ENCODE assay signal across 8 mouse cellular contexts in the genomic region with DNA sequence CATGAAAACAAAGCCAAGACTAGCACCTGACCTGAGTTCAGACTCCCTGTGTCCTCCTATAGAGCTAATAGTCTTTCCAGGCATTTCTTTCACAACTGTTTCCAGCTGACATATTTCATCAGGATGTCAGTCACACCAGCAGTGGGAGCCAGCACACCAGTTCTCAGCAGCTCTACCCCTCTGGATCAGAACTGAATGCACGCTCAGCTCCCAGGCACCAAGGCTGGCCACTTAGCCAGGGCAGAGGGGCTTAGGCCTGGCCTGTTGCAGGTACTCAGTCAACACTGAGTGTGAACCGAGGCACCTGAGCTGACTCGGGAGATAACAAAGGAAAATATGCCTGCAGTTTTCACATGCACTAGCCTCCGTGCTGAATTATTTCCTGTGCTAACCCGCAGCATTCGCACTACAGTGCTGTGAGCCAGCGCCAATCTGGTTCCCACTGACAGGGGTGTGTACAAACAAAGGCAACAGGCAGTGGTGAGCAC.
DNase-seq lines count a peak whose midpoint lies in the region; ATAC-seq lines count a peak whose summit lies in the region.

No protein-coding gene starts in this region.

- peaks cover 86% of the 10 kb centered on the region for H3K4me1 ChIP-seq in hindbrain, embryonic 10.5 days (replicated peaks)
- H3K4me1 ChIP-seq in hindbrain, embryonic 16.5 days (ENCODE audit: control insufficient read depth, insufficient read depth, low read depth, low read length) = peaks cover 33% of the 10 kb centered on the region
- H3K4me1 ChIP-seq in embryonic facial prominence, embryonic 10.5 days = peaks cover 88% of the 10 kb centered on the region
- peaks cover 80% of the 10 kb centered on the region for H3K4me1 ChIP-seq in limb, embryonic 10.5 days

- no peak for ATAC-seq in hindbrain, embryonic 16.5 days

- H3K4me3 ChIP-seq in hindbrain, embryonic 10.5 days = no peak overlapping the region
- no peak overlapping the region for H3K4me3 ChIP-seq in hindbrain, embryonic 16.5 days (ENCODE audit: low read length)
- H3K4me3 ChIP-seq in embryonic facial prominence, embryonic 10.5 days = no peak overlapping the region
- no peak overlapping the region for H3K4me3 ChIP-seq in limb, embryonic 10.5 days

- DNase-seq in hindbrain, embryonic 10.5 days (ENCODE audit: low spot score) = peak; percentile 29
- DNase-seq in 3T3-L1 (ENCODE audit: low read depth, low spot score) = peak; percentile 28
- DNase-seq in embryonic facial prominence, embryonic 10.5 days (ENCODE audit: low spot score) = peak; percentile 25
- DNase-seq in limb, embryonic 10.5 days (ENCODE audit: low spot score) = peak; percentile 43
- no peak for DNase-seq in MN1 (ENCODE audit: low spot score)
- DNase-seq in cerebellum, postnatal 36 days = no peak
- DNase-seq in adrenal gland, adult 18-20 months (ENCODE audit: low spot score in 2 of 2) = no peak

- no peaks in the 10 kb centered on the region for H3K9me3 ChIP-seq in hindbrain, embryonic 10.5 days
- no peaks in the 10 kb centered on the region for H3K9me3 ChIP-seq in hindbrain, embryonic 16.5 days (ENCODE audit: control insufficient read depth, low read length)
- H3K9me3 ChIP-seq in embryonic facial prominence, embryonic 10.5 days = no peaks in the 10 kb centered on the region
- no peaks in the 10 kb centered on the region for H3K9me3 ChIP-seq in limb, embryonic 10.5 days (replicated peaks)

- no peaks in the 10 kb centered on the region for H3K36me3 ChIP-seq in hindbrain, embryonic 10.5 days
- no peaks in the 10 kb centered on the region for H3K36me3 ChIP-seq in hindbrain, embryonic 16.5 days (ENCODE audit: control insufficient read depth, insufficient read depth, low read length)
- no peaks in the 10 kb centered on the region for H3K36me3 ChIP-seq in embryonic facial prominence, embryonic 10.5 days (replicated peaks)
- H3K36me3 ChIP-seq in limb, embryonic 10.5 days = no peaks in the 10 kb centered on the region

- peaks cover 99% of the 10 kb centered on the region for H3K27me3 ChIP-seq in hindbrain, embryonic 10.5 days (ENCODE audit: insufficient read depth, poor library complexity, severe bottlenecking)
- 0 out of 2 replicates have a peak, but pooled peaks cover 2% of the 10 kb centered on the region for H3K27me3 ChIP-seq in hindbrain, embryonic 16.5 days (replicated peaks; ENCODE audit: control insufficient read depth, insufficient read depth, low read length)
- peaks cover 82% of the 10 kb centered on the region for H3K27me3 ChIP-seq in embryonic facial prominence, embryonic 10.5 days (replicated peaks; ENCODE audit: low read depth, poor library complexity, severe bottlenecking)
- peaks cover 47% of the 10 kb centered on the region for H3K27me3 ChIP-seq in limb, embryonic 10.5 days (ENCODE audit: low read depth, poor library complexity, severe bottlenecking)

- 67% methylated on average over 7 of the region's 7 CpGs for WGBS in hindbrain, embryonic 10.5 days
- 54% methylated on average over 7 of the region's 7 CpGs for whole genome bisulfite sequencing in hindbrain, embryonic 16.5 days
- WGBS in embryonic facial prominence, embryonic 10.5 days = 71% methylated on average over 7 of the region's 7 CpGs
- WGBS in limb, embryonic 10.5 days = 76% methylated on average over 7 of the region's 7 CpGs

- H3K27ac ChIP-seq in hindbrain, embryonic 10.5 days = no peak overlapping the region
- no peak overlapping the region for H3K27ac ChIP-seq in hindbrain, embryonic 16.5 days (ENCODE audit: low read depth, low read length)
- 0 out of 2 replicates have a peak overlapping the region, but pooled peaks have one; percentile 49 for H3K27ac ChIP-seq in embryonic facial prominence, embryonic 10.5 days (replicated peaks)
- peak overlapping the region; percentile 3; the same call in 1 of the 2 replicates for H3K27ac ChIP-seq in limb, embryonic 10.5 days

- H3K4me2 ChIP-seq in hindbrain, embryonic 16.5 days (ENCODE audit: low read length) = no peak overlapping the region

- no peak overlapping the region for H3K9ac ChIP-seq in hindbrain, embryonic 16.5 days (ENCODE audit: low read depth, low read length)

Comparison
In these comparisons a context has a peak if more than half of its experiments do, and no peak if none do; other contexts are left out.
1. DNase-seq: peak in hindbrain, embryonic 10.5 days (single experiment), 3T3-L1 (single experiment), embryonic facial prominence, embryonic 10.5 days (single experiment) and limb, embryonic 10.5 days (single experiment); none in MN1 (single experiment), cerebellum, postnatal 36 days (0 of 2) and adrenal gland, adult 18-20 months (0 of 2).
2. H3K27ac ChIP-seq: peak in embryonic facial prominence, embryonic 10.5 days (single experiment) and limb, embryonic 10.5 days (single experiment); none in hindbrain, embryonic 10.5 days (single experiment) and hindbrain, embryonic 16.5 days (single experiment).